Mouse (Mus musculus) MEL (cell line): ENCODE results near the gene Calm5. TPM values are rescaled to one million over a fixed set of nuclear protein-coding genes. Genes with fewer than 3 reads are reported as not detected.

Source experiments
- DNase-seq: peaks from one replicate; pipeline ENCODE4 v3.0.0; 2011; ENCODE audit warnings: low read depth, low spot score
- H3K27ac ChIP-seq: 2 replicates; pipeline ENCODE4 v1.5.1; 2012; ENCODE audit warnings: low read depth, mild to moderate bottlenecking, control low read depth, low read length, moderate library complexity; ENCODE audit not compliant: control insufficient read depth
- H3K27me3 ChIP-seq, 2 experiments: fragments of 150-350 bp in 1 of 2; sonication (generic) in 1 of 2; 2 replicates each; pipeline ENCODE4 v1.6.1; 2012; ENCODE audit warnings: low read length in 2 of 2, mild to moderate bottlenecking in 2 of 2, improper control_type of control experiment in 1 of 2, moderate library complexity in 1 of 2; ENCODE audit not compliant: insufficient read depth in 2 of 2, control insufficient read depth in 1 of 2
- H3K36me3 ChIP-seq, 2 experiments: 2 replicates each; pipeline ENCODE4 v1.6.1; 2012 to 2014; ENCODE audit warnings: low read length in 2 of 2, improper control_type of control experiment in 1 of 2, inconsistent platforms in 1 of 2, mild to moderate bottlenecking in 1 of 2; ENCODE audit not compliant: insufficient read depth in 2 of 2, control insufficient read depth in 1 of 2
- H3K4me1 ChIP-seq, 2 experiments: fragments of 150-350 bp in 1 of 2; sonication (generic) in 1 of 2; 2 replicates each; pipeline ENCODE4 v1.6.1; 2012; ENCODE audit warnings: low read length in 2 of 2, improper control_type of control experiment in 1 of 2, mild to moderate bottlenecking in 1 of 2; ENCODE audit not compliant: insufficient read depth in 2 of 2, control insufficient read depth in 1 of 2
- H3K4me3 ChIP-seq, 2 experiments: fragments of 150-350 bp in 1 of 2; sonication (generic) in 1 of 2; 2 replicates each; pipeline ENCODE4 v1.5.1; 2012; ENCODE audit warnings: low read depth in 2 of 2, low read length in 2 of 2, mild to moderate bottlenecking in 2 of 2, moderate library complexity in 2 of 2, control low read depth in 1 of 2, improper control_type of control experiment in 1 of 2; ENCODE audit not compliant: control insufficient read depth in 1 of 2, insufficient read depth in 1 of 2
- H3K79me2 ChIP-seq: 2 replicates; pipeline ENCODE4 v1.6.1; 2012; ENCODE audit warnings: mild to moderate bottlenecking, low read length, moderate library complexity; ENCODE audit not compliant: control insufficient read depth, poor library complexity, insufficient read depth
- H3K9ac ChIP-seq: 2 replicates; pipeline ENCODE4 v1.6.1; 2012; ENCODE audit warnings: low read depth, mild to moderate bottlenecking, control low read depth, low read length, moderate library complexity; ENCODE audit not compliant: control insufficient read depth, poor library complexity, severe bottlenecking
- H3K9me3 ChIP-seq: fragments of 150-350 bp; sonication (generic); replicated peaks from 2 replicates; pipeline ENCODE4 v1.6.1; 2012; ENCODE audit warnings: mild to moderate bottlenecking, low read length, improper control_type of control experiment, moderate library complexity; ENCODE audit not compliant: insufficient read depth
- BHLHE40 ChIP-seq: IDR thresholded peaks from 2 replicates; pipeline ENCODE4 v1.6.1; 2012; ENCODE audit warnings: low read depth, mild to moderate bottlenecking, inconsistent platforms, low read length, improper control_type of control experiment, borderline replicate concordance
- CHD1 ChIP-seq: IDR thresholded peaks from 2 replicates; pipeline ENCODE4 v1.6.1; 2012; ENCODE audit warnings: low read depth, mild to moderate bottlenecking, inconsistent platforms, low read length, improper control_type of control experiment
- CHD2 ChIP-seq: IDR thresholded peaks from 2 replicates; pipeline ENCODE4 v1.6.1; 2011; ENCODE audit warnings: low read length, improper control_type of control experiment
- CTCF ChIP-seq, 3 experiments: IDR thresholded peaks in 2 of 3; conservative IDR thresholded peaks in 1 of 3; 2 replicates each; pipeline ENCODE4 v1.5.1; 2011 to 2012; ENCODE audit warnings: low read length in 3 of 3, low read depth in 2 of 3, mild to moderate bottlenecking in 2 of 3, improper control_type of control experiment in 1 of 3, inconsistent platforms in 1 of 3, mixed read lengths in 1 of 3, moderate library complexity in 1 of 3; ENCODE audit not compliant: control insufficient read depth in 1 of 3, insufficient read depth in 1 of 3, poor library complexity in 1 of 3, severe bottlenecking in 1 of 3
- E2F4 ChIP-seq: IDR thresholded peaks from 2 replicates; pipeline ENCODE4 v1.6.1; 2011; ENCODE audit warnings: low read depth, low read length, improper control_type of control experiment, borderline replicate concordance
- EP300 ChIP-seq, 2 experiments: IDR thresholded peaks; 2 replicates each; pipeline ENCODE4 v1.6.1; 2011; ENCODE audit warnings: improper control_type of control experiment in 2 of 2, low read length in 2 of 2, low read depth in 1 of 2, mild to moderate bottlenecking in 1 of 2
- HCFC1 ChIP-seq: IDR thresholded peaks from 2 replicates; pipeline ENCODE4 v1.6.1; 2012; ENCODE audit warnings: low read depth, mild to moderate bottlenecking, inconsistent platforms, low read length, improper control_type of control experiment, moderate library complexity
- JUND ChIP-seq: IDR thresholded peaks from 2 replicates; pipeline ENCODE4 v1.6.1; 2011; ENCODE audit warnings: low read depth, mild to moderate bottlenecking, improper control_type of control experiment, low read length
- KAT2A ChIP-seq: conservative IDR thresholded peaks from 2 replicates; pipeline ENCODE4 v1.6.1; 2012; ENCODE audit warnings: low read depth, low read length, improper control_type of control experiment, inconsistent platforms
- MAX ChIP-seq: IDR thresholded peaks from 2 replicates; pipeline ENCODE4 v1.6.1; 2011; ENCODE audit warnings: low read length, improper control_type of control experiment
- MAZ ChIP-seq: IDR thresholded peaks from 2 replicates; pipeline ENCODE4 v1.6.1; 2012; ENCODE audit warnings: low read depth, mild to moderate bottlenecking, inconsistent platforms, low read length, improper control_type of control experiment
- MXI1 ChIP-seq: IDR thresholded peaks from 2 replicates; pipeline ENCODE4 v1.6.1; 2011; ENCODE audit warnings: mild to moderate bottlenecking, low read depth, low read length, improper control_type of control experiment
- POLR2AphosphoS2 ChIP-seq: IDR thresholded peaks from 2 replicates; pipeline ENCODE4 v1.6.1; 2011; ENCODE audit warnings: low read length, improper control_type of control experiment
- POLR2AphosphoS5 ChIP-seq: IDR thresholded peaks from 2 replicates; pipeline ENCODE4 v1.6.1; 2012; ENCODE audit warnings: low read depth, borderline replicate concordance, mild to moderate bottlenecking, inconsistent platforms, low read length, moderate library complexity, mixed read lengths
- RCOR1 ChIP-seq: IDR thresholded peaks from 2 replicates; pipeline ENCODE4 v1.6.1; 2012; ENCODE audit warnings: low read depth, mild to moderate bottlenecking, inconsistent platforms, low read length, improper control_type of control experiment
- SIN3A ChIP-seq: IDR thresholded peaks from 2 replicates; pipeline ENCODE4 v1.6.1; 2012; ENCODE audit warnings: low read length, improper control_type of control experiment, inconsistent platforms
- TAL1 ChIP-seq: IDR thresholded peaks from 2 replicates; pipeline ENCODE4 v1.6.1; 2012; ENCODE audit warnings: mild to moderate bottlenecking, inconsistent platforms, low read length, moderate library complexity, mixed read lengths
- UBTF ChIP-seq: IDR thresholded peaks from 2 replicates; pipeline ENCODE4 v1.6.1; 2012; ENCODE audit warnings: low read depth, mild to moderate bottlenecking, inconsistent platforms, low read length, improper control_type of control experiment, moderate library complexity, borderline replicate concordance; ENCODE audit not compliant: insufficient read depth
- USF1 ChIP-seq: IDR thresholded peaks from 2 replicates; pipeline ENCODE4 v1.6.1; 2014; ENCODE audit warnings: low read depth, mild to moderate bottlenecking, inconsistent platforms, low read length, improper control_type of control experiment, moderate library complexity
- USF2 ChIP-seq, 2 experiments: IDR thresholded peaks; 2 replicates each; pipeline ENCODE4 v1.6.1; 2011 to 2012; ENCODE audit warnings: improper control_type of control experiment in 2 of 2, low read length in 2 of 2, borderline replicate concordance in 1 of 2, inconsistent platforms in 1 of 2, low read depth in 1 of 2, mild to moderate bottlenecking in 1 of 2; ENCODE audit not compliant: insufficient read depth in 1 of 2
- ZKSCAN1 ChIP-seq: IDR thresholded peaks from 2 replicates; pipeline ENCODE4 v1.6.1; 2012; ENCODE audit warnings: low read depth, mild to moderate bottlenecking, inconsistent platforms, low read length, improper control_type of control experiment, moderate library complexity
- ZMIZ1 ChIP-seq: IDR thresholded peaks from 2 replicates; pipeline ENCODE4 v1.6.1; 2012; ENCODE audit warnings: low read depth, mild to moderate bottlenecking, inconsistent platforms, low read length, improper control_type of control experiment, moderate library complexity
- ZNF384 ChIP-seq: IDR thresholded peaks from 2 replicates; pipeline ENCODE4 v1.6.1; 2012; ENCODE audit warnings: low read depth, mild to moderate bottlenecking, inconsistent platforms, low read length, improper control_type of control experiment
- polyA plus RNA-seq, 2 experiments: library from polyadenylated mRNA; stranded (reverse) in 1 of 2; unstranded in 1 of 2; fragments of >175 nt in 1 of 2; fragments of >200 nt in 1 of 2; gene quantifications; 2 replicates each; pipeline versions ENCODE4 v1.2.1 to v1.2.4; 2012; ENCODE audit warnings: low replicate concordance in 2 of 2, low read depth in 1 of 2; ENCODE audit not compliant: insufficient read length in 2 of 2, insufficient read depth in 1 of 2, missing spikeins in 1 of 2
- total RNA-seq: library from RNA; depleted of rRNA; stranded (reverse); fragments of 300-350 nt; gene quantifications from 2 replicates; pipeline ENCODE4 v1.2.3, GENCODE M21; 2012

Calm5 gene
- total and polyA plus RNA-seq, 3 experiments, result not detected

GRCm38 (mm10) chr13:3895397-3895980, 41.5 kb downstream of the Calm5 start:
- Histone ChIP-seq H3K27ac (no peak overlapping the region), H3K9me3 (no peaks in the 10 kb centered on the region), H3K9ac (no peak overlapping the region), H3K79me2 (peaks cover 21% of the 10 kb centered on the region), H3K4me3 (no peak overlapping the region), H3K36me3 (peaks cover 0 to 17% of the 10 kb centered on the region in 2 experiments; a peak in 2 of 4 replicates), H3K27me3 (no peaks in the 10 kb centered on the region), H3K4me1 (peaks cover 2 to 4% of the 10 kb centered on the region in 2 experiments; a peak in 2 of 4 replicates)
- TF ChIP-seq ZMIZ1, result no peak
- no peak for TF ChIP-seq SIN3A
- TF ChIP-seq KAT2A, result no peak
- TF ChIP-seq UBTF, result no peak
- no peak for TF ChIP-seq MAZ
- no peak for TF ChIP-seq MAX
- no peak for TF ChIP-seq CHD2
- TF ChIP-seq USF1, result no peak
- no peak for TF ChIP-seq MXI1
- no peak for TF ChIP-seq POLR2AphosphoS5
- TF ChIP-seq ZKSCAN1, result no peak
- TF ChIP-seq HCFC1, result no peak
- no peak for TF ChIP-seq BHLHE40
- no peak for TF ChIP-seq RCOR1
- no peak for DNase-seq

- no peak overlapping the region for H3K27ac ChIP-seq
- no peak for DNase-seq
- peaks cover 19% of the 10 kb centered on the region for H3K79me2 ChIP-seq
- H3K27me3 ChIP-seq, result no peaks in the 10 kb centered on the region
- H3K9me3 ChIP-seq, result no peaks in the 10 kb centered on the region
- H3K4me3 ChIP-seq, result no peak overlapping the region
- H3K9ac ChIP-seq, result no peak overlapping the region
- peaks cover 2 to 4% of the 10 kb centered on the region in 2 experiments; a peak in 2 of 4 replicates for H3K4me1 ChIP-seq
- TF ChIP-seq E2F4 (no peak), CHD1 (no peak), TAL1 (no peak), CTCF (IDR thresholded peaks at IDR 0.05 in 2 of 3, conservative IDR thresholded peaks at IDR 0.05 in 1 of 3; ENCODE audit: control insufficient read depth in 1 of 3, insufficient read depth in 1 of 3, low read depth in 2 of 3, low read length in 3 of 3, poor library complexity in 1 of 3, severe bottlenecking in 1 of 3) (no peak), HCFC1 (no peak), EP300 (IDR thresholded peaks at IDR 0.05; ENCODE audit: low read depth in 1 of 2, low read length in 2 of 2) (no peak), ZKSCAN1 (no peak), POLR2AphosphoS2 (no peak), ZNF384 (no peak), USF1 (no peak), MAX (no peak), JUND (no peak), USF2 (IDR thresholded peaks at IDR 0.05; ENCODE audit: borderline replicate concordance in 1 of 2, insufficient read depth in 1 of 2, low read depth in 1 of 2, low read length in 2 of 2) (no peak)
- peaks cover 0 to 15% of the 10 kb centered on the region in 2 experiments; a peak in 2 of 4 replicates for H3K36me3 ChIP-seq
Observed at GRCm38 (mm10) chr13:3896032-3896431, 42.1 kb downstream of the Calm5 start.
